Mouse (Mus musculus) heart, adult 9 months (tissue): ENCODE data around the gene Atl1.

ENCODE experiments used
- DNase-seq, 2 experiments: peaks; one replicate each; pipeline ENCODE4 v3.0.0; 2022; ENCODE audit warnings: low spot score in 2 of 2

Gene Atl1

GRCm38 (mm10) chr12:69884053-69884452, 8.4 kb upstream of the Atl1 start:
- DNase-seq, result no peak

GRCm38 (mm10) chr12:69885170-69885923, 7.1 kb upstream of the Atl1 start:
- DNase-seq, result no peak

DNA sequence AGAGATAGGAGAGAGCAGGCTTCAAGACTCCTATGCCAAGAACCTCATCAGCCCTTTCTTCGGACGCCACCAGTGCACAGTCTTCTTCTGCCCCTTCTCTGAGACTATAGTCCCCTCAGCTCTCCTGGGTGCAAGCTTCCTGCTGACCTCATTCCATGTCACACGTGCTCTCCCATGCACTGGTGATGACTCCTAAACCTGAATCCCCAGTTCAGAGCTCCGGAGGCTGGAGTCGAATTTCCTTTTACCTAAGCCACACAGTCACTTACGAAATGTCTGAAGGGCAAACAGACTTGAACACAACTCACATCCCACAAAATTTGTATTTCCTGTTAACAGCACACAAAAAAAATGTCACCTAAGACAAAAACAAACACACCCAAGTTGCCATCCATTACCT, 4.6 kb upstream of the Atl1 start:
- no peak for DNase-seq

GRCm38 (mm10) chr12:69888345-69888744, 4.1 kb upstream of the Atl1 start:
- no peak for DNase-seq

DNA sequence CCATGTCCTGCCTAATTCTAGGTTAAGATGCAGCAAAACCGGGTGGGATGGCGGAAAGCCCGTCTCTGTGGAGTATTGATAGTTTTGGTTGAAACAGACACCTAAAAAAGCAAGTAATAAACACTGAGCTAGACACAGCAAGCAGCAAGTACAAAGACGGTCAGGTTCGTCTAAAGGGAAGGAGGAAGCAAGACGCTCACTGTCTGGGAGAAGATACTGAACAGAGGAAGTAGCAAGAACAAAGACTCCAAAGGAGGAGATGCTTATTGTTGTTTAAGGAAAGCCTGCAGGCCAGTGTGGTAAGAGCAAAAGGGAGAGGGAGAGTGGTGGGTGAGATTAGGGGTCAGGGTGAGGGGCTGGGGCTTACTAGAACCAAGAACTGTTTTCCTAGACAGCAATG, 2.4 kb upstream of the Atl1 start:
- no peak for DNase-seq

- DNase-seq, result no peak
These were observed 1.9 kb upstream of the Atl1 start for GRCm38 (mm10) chr12:69890476-69890875.

GRCm38 (mm10) chr12:69891721-69892120, 693 bp upstream of the Atl1 start:
- no peak for DNase-seq

GRCm38 (mm10) chr12:69893927-69894326, 1.5 kb downstream of the Atl1 start:
- no peak for DNase-seq

DNA sequence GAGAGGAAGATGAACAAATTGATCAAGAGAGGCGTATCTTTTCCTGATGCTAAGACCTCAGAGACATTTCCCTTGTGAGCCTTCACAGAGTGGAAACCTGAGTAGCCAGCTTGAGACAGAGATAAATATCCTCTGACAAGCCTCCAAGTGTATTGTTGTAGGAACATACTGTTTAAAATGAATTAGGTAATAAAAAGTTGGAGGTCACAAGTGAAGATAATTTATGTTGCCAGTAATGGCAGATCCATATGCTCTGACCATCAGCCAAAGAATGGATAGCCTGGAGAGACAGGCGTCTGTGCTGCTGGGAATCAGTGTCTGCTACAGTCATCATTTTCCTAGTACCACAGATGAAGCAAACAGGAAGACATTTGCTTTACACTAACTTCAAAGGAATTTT, 2.6 kb downstream of the Atl1 start:
- no peak for DNase-seq

- no peak for DNase-seq
These were observed 5.7 kb downstream of the Atl1 start for GRCm38 (mm10) chr12:69898119-69898518.

DNA sequence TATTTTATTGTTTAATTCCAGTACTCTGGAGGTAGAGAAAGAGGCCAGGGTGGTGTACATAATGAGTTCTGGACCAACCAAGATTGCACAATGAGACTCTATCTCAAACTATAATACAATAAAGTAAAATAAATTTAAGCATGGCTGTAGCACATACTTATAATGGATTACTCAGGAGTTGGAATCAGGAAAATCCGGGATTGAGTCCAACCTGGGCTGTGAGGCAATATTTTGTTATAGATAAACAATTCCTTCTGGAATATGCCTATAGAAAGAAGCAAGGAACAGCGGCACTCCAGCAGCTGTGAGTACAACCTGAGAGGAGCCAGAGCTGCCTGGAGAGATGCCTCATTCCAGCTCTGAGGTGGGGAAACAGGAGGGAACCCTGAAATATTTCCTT, 12.6 kb downstream of the Atl1 start:
- no peak for DNase-seq

DNA sequence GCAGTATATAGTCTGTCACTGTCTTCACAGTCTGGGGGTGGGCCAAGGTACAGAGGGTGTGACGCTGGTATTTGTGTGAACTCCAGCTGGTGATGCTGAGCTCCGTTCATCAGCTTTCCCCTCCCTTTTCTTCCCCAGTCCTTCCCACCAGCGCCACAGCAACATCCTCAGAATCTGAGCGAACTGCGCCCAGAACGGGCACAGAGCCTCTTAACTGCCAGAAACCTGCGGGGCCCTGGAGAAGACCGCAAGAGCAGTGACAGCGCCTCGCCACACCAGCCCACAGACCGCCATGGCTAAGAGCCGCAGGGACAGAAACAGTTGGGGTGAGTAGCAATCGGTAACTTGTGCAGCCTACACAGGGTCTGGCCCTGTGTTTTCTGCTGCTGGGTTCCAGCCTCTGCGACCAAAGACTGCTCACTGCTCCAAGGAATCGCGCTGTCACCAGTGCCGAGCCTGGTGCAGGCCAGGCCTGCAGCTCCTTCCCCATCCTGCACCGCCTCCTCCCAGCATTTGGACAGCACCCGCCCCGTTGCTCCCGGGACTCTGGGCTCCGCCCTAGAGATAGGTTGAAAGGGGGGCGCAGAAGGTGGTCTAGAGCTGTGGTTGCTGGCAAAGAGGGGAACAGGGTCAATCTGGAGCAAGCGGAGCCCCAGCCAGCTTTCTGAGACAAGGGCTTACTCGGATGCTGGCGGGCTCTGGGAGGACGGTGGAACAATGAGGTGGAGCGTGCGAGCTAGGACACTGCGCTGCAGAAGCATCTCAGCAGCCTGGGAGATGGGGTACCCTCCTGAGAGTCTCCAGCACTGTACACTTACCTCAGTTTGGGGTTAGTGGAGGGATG, 15.5 kb downstream of the Atl1 start:
- DNase-seq, result no peak

DNA sequence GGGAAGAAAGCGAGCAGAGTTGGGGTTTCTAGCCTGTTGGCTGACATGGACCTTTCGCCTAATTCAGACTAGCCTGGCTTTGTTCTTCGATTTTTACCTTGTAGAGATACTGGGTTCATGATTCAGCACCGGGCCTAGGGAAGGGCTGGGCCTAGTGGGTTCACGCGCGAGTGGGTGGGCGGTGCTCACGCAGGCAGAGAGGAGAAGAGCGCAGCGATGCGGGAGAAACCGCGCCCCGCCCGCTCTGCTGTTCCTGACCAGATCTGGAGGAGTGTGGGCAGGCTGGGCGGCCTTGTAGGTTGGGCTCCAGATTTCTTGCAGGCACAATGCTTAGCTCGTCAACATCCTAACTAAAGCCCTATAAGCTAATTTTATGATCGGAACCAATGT, 16.1 kb downstream of the Atl1 start:
- DNase-seq, result no peak

GRCm38 (mm10) chr12:69911906-69912305, 19.5 kb downstream of the Atl1 start:
- DNase-seq, result no peak

DNA sequence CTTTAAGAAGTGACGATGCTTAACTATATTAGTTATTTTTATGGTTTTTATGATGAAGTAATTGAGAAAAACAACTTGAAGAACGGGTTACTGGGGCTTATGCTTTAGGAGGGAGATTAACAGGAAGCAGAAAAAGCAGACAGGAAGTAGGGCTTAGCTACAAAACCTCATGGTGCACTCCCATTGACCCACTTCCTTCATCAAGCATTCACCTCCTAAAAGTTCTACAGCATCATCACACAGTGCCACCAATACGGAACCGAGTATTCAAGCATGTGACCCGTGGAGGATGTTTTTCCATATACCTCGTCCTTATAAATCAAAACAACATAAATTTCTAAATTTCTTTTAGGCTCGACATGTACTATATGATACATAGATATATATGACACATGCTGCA, 20.3 kb downstream of the Atl1 start:
- no peak for DNase-seq

DNA sequence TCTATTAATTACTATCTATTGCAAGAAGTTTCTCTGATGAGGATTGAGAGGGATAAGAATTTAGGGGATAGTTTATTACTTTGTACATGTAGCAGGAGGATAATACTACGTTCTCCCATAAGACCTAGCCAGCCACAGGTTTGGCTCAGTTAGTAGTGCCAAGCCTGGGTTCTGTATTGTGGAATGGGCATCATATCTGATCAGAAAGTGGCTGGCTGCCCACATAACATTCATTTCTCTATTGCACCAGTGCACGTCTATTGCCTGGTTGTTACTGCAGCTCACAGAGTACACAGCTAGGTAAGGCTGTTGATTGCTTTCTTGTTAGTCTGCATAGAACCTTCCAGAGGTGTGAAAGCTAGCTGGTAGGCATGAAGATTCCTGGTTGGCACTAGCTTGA, 25.5 kb downstream of the Atl1 start:
- DNase-seq, result no peak

- DNase-seq, result no peak
These were observed 29.7 kb downstream of the Atl1 start for GRCm38 (mm10) chr12:69922099-69922498.

- DNase-seq, result no peak
These were observed 30.7 kb downstream of the Atl1 start for GRCm38 (mm10) chr12:69923128-69923527.

DNA sequence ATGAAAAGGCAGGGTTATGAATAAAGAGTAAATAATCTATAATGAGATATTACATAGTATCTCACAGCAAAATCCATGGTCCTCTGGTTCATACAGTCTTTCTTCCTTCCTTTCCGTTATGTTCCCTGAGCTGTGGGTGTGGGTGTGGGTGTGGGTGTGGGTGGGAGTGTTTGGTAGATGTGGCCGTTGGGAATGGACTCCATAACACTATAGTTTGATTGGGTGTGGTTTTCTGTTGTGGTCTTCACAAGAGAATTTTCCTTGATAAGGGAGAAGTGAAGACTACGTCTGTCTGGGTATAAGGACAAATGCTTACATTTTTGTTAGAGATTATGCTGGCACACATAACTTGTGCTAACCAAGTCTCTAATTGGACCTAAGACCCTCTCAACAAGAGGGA, 31.2 kb downstream of the Atl1 start:
- DNase-seq, result no peak

GRCm38 (mm10) chr12:69924012-69924411, 31.6 kb downstream of the Atl1 start:
- DNase-seq, result peak in 1 of 2 experiments; percentile 18

DNA sequence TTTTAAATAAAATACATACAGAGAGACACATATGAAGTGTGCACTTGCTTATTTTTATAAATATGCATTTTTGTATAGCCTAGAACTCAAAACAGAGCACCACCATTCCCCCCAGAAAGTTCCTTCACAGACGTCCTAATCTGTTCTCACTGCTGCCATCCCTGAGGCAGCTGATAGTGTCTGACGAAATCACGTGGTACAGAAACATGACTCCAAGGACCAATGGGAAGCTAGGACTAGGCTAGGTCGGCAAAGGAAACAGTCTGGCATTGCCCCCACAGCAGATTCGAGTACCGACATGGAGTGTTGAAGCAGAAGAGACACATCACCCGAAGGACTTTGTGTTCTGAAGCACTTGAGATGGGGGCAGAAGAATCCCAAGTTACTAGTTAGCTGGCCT, 34.3 kb downstream of the Atl1 start:
- DNase-seq, result no peak

DNA sequence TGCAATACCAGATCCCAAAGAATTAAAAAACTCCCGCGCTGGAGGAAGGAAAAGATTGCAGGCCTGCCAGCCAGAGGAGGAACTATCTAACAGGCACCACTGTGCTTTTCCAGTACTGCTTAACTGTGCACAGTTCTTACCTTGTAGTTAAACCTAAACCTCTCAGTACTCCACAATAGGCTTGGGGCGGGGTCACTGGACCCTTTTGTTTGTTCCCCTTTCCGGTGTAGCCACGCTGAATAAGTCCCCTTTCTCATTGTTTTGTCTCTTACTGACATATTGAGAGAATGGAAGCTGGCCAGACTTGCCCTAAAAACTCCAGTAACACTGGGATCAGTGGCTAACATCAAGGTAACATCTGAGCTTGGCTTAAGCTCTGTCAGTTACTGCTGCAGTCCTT, 45.3 kb downstream of the Atl1 start:
- DNase-seq, result no peak

DNA sequence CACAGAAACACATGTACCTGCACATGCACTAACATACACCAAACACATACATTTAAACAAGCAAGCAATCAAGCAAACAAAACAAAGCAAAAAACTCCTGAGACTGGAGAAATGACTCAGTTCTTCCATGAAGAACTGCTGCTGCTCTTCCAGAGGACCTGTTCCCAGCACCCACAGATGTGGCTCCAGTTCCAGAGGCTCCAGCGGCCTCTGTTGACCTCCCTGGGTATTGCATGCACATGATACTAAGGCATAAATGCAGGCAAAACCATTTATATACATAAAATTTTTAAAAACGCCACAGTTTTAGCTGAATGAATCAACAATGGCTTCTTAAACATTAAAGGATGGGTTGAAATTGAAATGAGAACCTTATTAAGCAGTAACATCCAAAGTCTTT, 46.9 kb downstream of the Atl1 start:
- no peak for DNase-seq
